Mouse (Mus musculus) intestine, embryonic 16.5 days (tissue): ENCODE results near the gene Rgs14. TPM values are rescaled to one million over a fixed set of nuclear protein-coding genes. Genes with fewer than 3 reads are reported as not detected.
A peak's percentile ranks its signal among the peaks of the same experiment; 100 is the strongest.

ENCODE experiments used
- ATAC-seq: fragments of 200-750 bp; cut with Nextera tagmentation; 2 replicates; pipeline ENCODE4 v1.8.0; 2017; ENCODE audit warnings: moderate TSS enrichment, moderate library complexity
- H3K27ac ChIP-seq: fragments of 300-500 bp; sonication (generic); 2 replicates; pipeline ENCODE4 v1.5.1; 2014; ENCODE audit warnings: mild to moderate bottlenecking, low read length
- H3K27me3 ChIP-seq: fragments of 300-500 bp; sonication (generic); replicated peaks from 2 replicates; pipeline ENCODE4 v1.6.1; 2014; ENCODE audit warnings: low read length, control low read depth, mixed read lengths; ENCODE audit not compliant: control insufficient read depth, insufficient read depth
- H3K36me3 ChIP-seq: fragments of 300-500 bp; sonication (generic); 2 replicates; pipeline ENCODE4 v1.6.1; 2014; ENCODE audit warnings: low read length, control low read depth; ENCODE audit not compliant: control insufficient read depth, insufficient read depth
- H3K4me1 ChIP-seq: fragments of 300-500 bp; sonication (generic); 2 replicates; pipeline ENCODE4 v1.6.1; 2014; ENCODE audit warnings: low read length, control low read depth, mixed read lengths; ENCODE audit not compliant: control insufficient read depth, insufficient read depth
- H3K4me2 ChIP-seq: fragments of 300-500 bp; sonication (generic); 2 replicates; pipeline ENCODE4 v1.6.1; 2014; ENCODE audit warnings: low read depth, low read length, control low read depth
- H3K4me3 ChIP-seq: fragments of 300-500 bp; sonication (generic); 2 replicates; pipeline ENCODE4 v1.5.1; 2014; ENCODE audit warnings: mild to moderate bottlenecking, low read length
- H3K9ac ChIP-seq: fragments of 300-500 bp; sonication (generic); 2 replicates; pipeline ENCODE4 v1.6.1; 2014; ENCODE audit warnings: low read depth, low read length
- H3K9me3 ChIP-seq: fragments of 300-500 bp; sonication (generic); 2 replicates; pipeline ENCODE4 v1.6.1; 2016; ENCODE audit warnings: low read length, control low read depth; ENCODE audit not compliant: control insufficient read depth
- WGBS: fragments of 180-500 bp; shearing (Covaris S2); extraction: QIAGEN DNeasy Blood & Tissue Kit; methylation state at CpG from one replicate; pipeline ENCODE4 v1.1.7; 2014; 5-methylcytosine and 5-hydroxymethylcytosine counted together
- polyA plus RNA-seq: library from polyadenylated mRNA; unstranded; fragments of >200 nt; fragmentation: Nextera tagmentation; extraction: Ambion mirVana; gene quantifications from 2 replicates; pipeline ENCODE4 v1.2.1, GENCODE M21; 2015

Rgs14 gene
- polyA plus RNA-seq, 1 experiment from 2014 or later = 0.93 TPM

DNA sequence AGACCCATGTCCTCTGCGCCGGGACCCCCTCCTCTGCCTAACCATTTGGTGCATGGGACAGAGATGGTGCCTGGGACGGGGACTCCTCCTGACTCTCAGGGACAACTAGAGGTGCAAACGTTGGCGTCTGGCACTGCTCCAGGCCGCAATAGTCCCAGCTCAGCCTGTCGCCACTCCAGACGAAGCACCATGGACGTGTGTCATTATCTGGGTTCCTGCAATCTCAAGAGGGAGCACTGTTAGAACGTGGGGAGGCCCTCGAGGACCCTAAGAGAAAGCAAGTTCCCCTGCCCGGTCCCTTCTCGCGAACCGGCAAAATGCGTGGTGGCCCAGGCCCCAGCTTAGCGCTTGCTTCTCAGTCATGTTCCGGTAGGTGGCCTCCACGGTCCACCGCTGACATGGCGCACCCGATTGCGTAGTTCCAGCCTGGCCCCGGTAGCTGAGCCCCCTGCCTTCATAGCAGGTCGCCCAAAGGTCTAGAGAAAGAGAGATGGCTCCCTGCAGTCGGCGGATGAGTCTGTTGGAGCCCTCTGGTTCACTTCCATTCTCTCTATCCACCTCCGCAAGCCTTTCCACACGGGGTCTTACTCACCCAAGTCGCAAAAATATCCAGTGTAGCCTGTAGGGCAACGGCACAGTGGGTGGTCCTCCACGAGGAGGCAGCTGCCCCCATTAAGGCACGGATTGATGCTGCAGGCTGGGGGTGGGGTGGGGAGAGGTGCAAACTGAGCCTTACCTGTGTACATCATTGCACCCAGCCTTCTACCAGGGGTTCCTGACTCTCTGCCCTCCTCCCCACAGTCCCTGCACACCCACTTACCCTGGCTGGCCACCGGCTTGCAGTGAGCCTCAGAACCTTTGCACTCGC lies 51.6 kb downstream of the Rgs14 start:
- WGBS = 11% methylated on average over 35 of the region's 35 CpGs
- Histone ChIP-seq H3K4me2 (peak overlapping the region; percentile 46), H3K27ac (no peak overlapping the region), H3K4me1 (no peaks in the 10 kb centered on the region), H3K27me3 (peaks cover 34% of the 10 kb centered on the region), H3K9ac (peak overlapping the region; percentile 38; the same call in 1 of the 2 replicates), H3K9me3 (peaks cover 3% of the 10 kb centered on the region; the same call in 1 of the 2 replicates), H3K4me3 (peak overlapping the region; percentile 31), H3K36me3 (no peaks in the 10 kb centered on the region)
- ATAC-seq = peak; percentile 61

DNA sequence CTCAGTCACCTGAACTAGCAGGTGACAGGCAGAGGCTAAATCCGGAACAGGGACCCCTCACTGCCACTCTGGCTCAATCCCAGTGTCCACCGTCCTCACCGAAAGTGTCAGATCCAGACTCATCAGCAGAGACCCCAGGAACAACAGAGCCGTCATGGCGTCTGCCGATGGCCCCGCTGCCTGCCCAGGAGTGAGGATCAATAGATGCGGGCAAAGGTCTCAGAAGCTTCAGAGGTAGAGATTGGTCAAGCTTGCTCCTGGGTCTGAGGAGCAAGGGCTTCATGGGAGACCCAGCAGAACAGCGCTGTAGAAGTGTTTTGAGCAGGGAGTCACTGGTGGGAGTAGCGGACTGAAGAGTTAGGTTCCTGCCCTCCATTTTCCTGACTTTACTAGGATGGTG lies 57.1 kb downstream of the Rgs14 start, which contains the start of gene F12:
Gene F12 (minus strand): TSS at position 181 of the 400 bp plus-strand sequence.
- H3K36me3 ChIP-seq = no peaks in the 10 kb centered on the region
- WGBS = 86% methylated on average over 10 of the region's 10 CpGs
- H3K9ac ChIP-seq = no peak within 1 kb of the TSS
- H3K4me3 ChIP-seq = no peak within 1 kb of the TSS
- no peaks in the 10 kb centered on the region for H3K9me3 ChIP-seq
- no peaks in the 10 kb centered on the region for H3K4me1 ChIP-seq
- no peak for ATAC-seq
- H3K27me3 ChIP-seq = peaks cover 6% of the 10 kb centered on the region
- H3K27ac ChIP-seq = no peak within 1 kb of the TSS
- H3K4me2 ChIP-seq = no peak within 1 kb of the TSS

DNA sequence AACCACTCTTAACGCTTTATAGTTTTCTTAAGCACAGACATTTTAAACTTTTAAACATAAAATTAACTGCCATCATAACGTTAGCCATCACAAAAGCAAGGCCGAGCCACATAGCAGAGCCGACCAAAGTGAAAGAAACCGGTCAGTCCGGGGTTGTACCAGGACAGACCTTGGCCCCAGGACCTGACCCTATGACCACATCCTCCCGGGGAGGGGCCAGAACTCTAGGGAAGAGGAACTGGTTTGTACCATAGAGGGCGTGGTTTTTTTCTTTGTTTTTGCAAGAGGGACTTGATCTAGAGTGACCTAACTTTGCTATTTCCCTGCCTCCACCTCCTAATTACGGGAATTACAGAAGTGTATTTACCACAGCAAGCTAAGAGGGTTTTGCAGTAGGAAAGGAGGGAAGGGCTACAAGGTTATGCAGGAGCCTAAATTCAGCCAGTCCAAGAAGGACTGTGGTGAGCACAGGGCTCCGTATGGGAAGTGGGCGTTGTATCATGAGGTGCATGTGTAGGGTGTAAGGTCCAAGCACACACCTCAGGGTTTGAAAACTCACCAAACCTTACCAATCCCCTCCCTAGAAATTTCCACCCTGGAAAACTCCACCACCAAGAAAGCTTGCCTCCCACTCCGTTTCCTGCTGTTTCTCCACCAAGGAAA lies 59.8 kb downstream of the Rgs14 start:
- Histone ChIP-seq H3K4me2 (no peak overlapping the region), H3K27ac (no peak overlapping the region), H3K27me3 (no peaks in the 10 kb centered on the region), H3K4me1 (no peaks in the 10 kb centered on the region), H3K9ac (no peak overlapping the region), H3K4me3 (no peak overlapping the region), H3K36me3 (no peaks in the 10 kb centered on the region), H3K9me3 (no peaks in the 10 kb centered on the region)
- 55% methylated on average over 12 of the region's 12 CpGs for WGBS
- peak; percentile 63 for ATAC-seq

DNA sequence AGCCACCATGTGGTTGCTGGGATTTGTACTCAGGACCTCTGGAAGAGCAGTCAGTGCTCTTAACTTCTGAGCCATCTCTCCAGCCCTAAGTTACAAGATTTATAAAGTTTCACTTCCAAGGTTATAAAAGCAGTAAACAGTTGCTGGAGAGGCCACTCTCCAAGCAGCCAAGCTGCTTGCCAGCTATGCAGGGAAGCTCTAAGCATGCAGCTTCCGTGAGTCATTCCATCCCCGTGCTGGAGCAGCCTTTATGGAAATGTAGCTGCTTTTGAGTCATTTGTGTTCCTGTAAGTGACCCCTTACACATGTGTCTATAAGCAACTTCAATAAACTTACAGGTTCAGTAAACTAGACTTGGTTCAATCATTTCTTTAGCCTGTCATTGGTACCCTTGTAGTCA lies 61.0 kb downstream of the Rgs14 start:
- Histone ChIP-seq H3K4me2 (no peak overlapping the region), H3K4me3 (no peak overlapping the region), H3K36me3 (no peaks in the 10 kb centered on the region), H3K4me1 (no peaks in the 10 kb centered on the region), H3K27me3 (no peaks in the 10 kb centered on the region), H3K27ac (no peak overlapping the region), H3K9me3 (no peaks in the 10 kb centered on the region), H3K9ac (no peak overlapping the region)
- ATAC-seq = no peak
- WGBS = 69% methylated on average over 2 of the region's 2 CpGs

DNA sequence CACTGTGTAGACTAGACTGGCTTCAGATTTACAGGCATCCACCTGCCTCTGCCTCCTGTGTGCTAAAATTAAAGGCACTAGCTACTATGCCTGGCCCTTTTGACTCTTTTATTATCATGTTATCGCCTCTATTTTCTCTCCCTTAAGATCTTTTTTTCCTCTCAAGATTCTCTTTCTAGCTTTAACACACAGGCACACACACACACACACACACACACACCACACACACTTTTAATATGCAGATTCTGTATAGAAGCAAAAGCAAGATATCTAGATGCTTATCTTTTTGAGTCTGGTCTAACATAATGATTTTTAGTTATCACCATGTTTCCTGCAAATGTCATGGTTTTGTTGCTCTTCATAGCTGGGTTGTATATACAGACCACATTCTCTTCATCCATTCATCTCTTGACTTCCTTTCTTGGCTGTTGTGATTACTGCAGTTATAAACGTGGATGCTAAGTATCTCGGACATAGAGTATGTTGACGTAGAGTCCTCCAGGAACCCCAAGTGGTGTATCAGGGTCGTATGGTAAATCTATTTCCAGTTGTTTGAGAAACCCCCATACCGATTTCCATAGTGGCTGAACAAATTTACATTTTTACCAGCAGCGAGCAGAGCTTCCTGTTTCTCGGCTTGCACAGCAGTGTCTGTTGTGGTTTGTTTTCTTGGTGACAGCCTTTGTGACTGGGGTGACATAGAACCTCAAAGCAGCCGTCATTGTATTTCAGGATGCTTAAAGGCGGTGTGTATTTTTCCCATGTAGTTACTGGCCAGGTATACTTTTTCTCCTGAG lies 62.6 kb downstream of the Rgs14 start:
- Histone ChIP-seq H3K36me3 (no peaks in the 10 kb centered on the region), H3K4me2 (no peak overlapping the region), H3K4me1 (no peaks in the 10 kb centered on the region), H3K27ac (no peak overlapping the region), H3K9ac (no peak overlapping the region), H3K27me3 (no peaks in the 10 kb centered on the region), H3K4me3 (no peak overlapping the region), H3K9me3 (no peaks in the 10 kb centered on the region)
- no peak for ATAC-seq
- 65% methylated on average over 10 of the region's 10 CpGs for WGBS

Other genes starting within 250 kb of the Rgs14 start
- gene Gm17617, start 236.2 kb upstream of the Rgs14 start, polyA plus RNA-seq = not detected in 2 replicates
- gene Fgfr4, start 217.1 kb upstream of the Rgs14 start, polyA plus RNA-seq = 11.7 and 12.4 TPM in 2 replicates
- gene Nsd1, start 159.9 kb upstream of the Rgs14 start, polyA plus RNA-seq = 33.1 and 37.1 TPM in 2 replicates
- 664 and 676 TPM in 2 replicates for gene Prelid1, start 49.2 kb upstream of the Rgs14 start, polyA plus RNA-seq
- gene Rab24, start 47.8 kb upstream of the Rgs14 start, polyA plus RNA-seq = 91.7 and 106 TPM in 2 replicates
- gene Mxd3, start 39.9 kb upstream of the Rgs14 start, polyA plus RNA-seq = 20.8 and 24.9 TPM in 2 replicates
- 121 and 130 TPM in 2 replicates for gene Lman2, start 6.9 kb upstream of the Rgs14 start, polyA plus RNA-seq
- 0.07 TPM in 1 of 2 replicates, not detected in the other for gene Slc34a1, start 28.5 kb downstream of the Rgs14 start, polyA plus RNA-seq
- gene Pfn3, start 45.5 kb downstream of the Rgs14 start, polyA plus RNA-seq = not detected in 2 replicates
- 1.1 and 4.0 TPM in 2 replicates for gene F12, start 57.1 kb downstream of the Rgs14 start, polyA plus RNA-seq
- gene Grk6, start 75.3 kb downstream of the Rgs14 start, polyA plus RNA-seq = 13.6 and 16.2 TPM in 2 replicates
- gene Prr7, start 94.5 kb downstream of the Rgs14 start, polyA plus RNA-seq = 0.10 and 0.18 TPM in 2 replicates
- 88.4 and 91.2 TPM in 2 replicates for gene Dbn1, start 118.4 kb downstream of the Rgs14 start, polyA plus RNA-seq
- gene Pdlim7, start 143.9 kb downstream of the Rgs14 start, polyA plus RNA-seq = 189 and 200 TPM in 2 replicates
- gene Dok3, start 159.6 kb downstream of the Rgs14 start, polyA plus RNA-seq = 2.7 and 3.0 TPM in 2 replicates
- gene Ddx41, start 166.9 kb downstream of the Rgs14 start, polyA plus RNA-seq = 50.5 and 54.8 TPM in 2 replicates
- 21.2 and 22.5 TPM in 2 replicates for gene Fam193b, start 201.4 kb downstream of the Rgs14 start, polyA plus RNA-seq
- 121 and 131 TPM in 2 replicates for gene Tmed9, start 204.0 kb downstream of the Rgs14 start, polyA plus RNA-seq
- gene B4galt7, start 230.2 kb downstream of the Rgs14 start, polyA plus RNA-seq = 20.7 and 21.6 TPM in 2 replicates